Mouse (Mus musculus) lung, postnatal 4 days (tissue): Measurements from ENCODE around the gene Arl8a.

ENCODE experiments used
- DNase-seq, 2 experiments: peaks; one replicate each; pipeline ENCODE4 v3.0.0; 2021

Gene Arl8a

DNA sequence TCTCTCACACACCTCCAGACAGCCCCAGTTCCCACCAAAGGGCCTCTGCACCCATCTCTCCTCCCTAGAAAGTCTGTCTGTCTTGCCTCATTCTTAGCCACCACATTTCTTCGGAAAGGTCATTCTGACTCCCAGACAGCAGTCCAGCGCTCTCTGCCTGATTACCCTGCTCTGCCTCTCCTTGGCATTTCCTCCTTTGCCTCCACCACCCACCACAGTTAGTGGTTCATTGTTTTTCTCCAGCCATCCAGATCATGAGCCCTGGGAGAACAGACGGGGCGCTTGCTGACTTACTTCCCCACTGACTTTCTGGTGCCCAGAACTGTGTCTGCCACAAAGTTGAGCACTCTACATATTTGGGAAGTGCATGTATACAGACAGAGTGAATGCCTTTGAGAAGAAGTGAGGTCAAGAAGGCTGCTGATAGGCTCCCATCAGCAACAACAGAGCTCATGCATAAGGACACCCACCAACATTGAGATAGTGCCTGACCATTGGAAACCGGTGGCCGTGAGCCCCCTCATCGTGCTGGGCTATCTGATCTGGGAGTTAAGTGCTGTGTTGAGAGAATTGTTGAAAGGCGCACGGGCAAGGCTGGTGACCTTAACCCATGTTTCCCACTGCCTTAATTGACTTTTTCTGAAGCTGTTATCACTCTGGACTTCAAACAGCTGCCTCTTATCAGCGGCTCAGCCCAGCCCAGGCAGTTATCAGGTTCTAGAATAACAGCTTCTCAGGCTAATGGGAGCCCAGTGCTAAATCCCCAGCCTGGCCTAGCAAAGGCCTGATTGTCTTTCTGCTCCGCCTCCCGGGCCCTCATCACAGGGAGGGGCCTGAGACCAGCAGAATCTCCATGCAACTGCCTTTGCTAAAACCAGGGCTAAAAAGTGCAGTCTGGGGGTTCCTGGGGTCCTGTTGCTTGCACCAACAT lies 57.8 kb downstream of the Arl8a start:
- DNase-seq: peak in 1 of 2 experiments; percentile 33

DNA sequence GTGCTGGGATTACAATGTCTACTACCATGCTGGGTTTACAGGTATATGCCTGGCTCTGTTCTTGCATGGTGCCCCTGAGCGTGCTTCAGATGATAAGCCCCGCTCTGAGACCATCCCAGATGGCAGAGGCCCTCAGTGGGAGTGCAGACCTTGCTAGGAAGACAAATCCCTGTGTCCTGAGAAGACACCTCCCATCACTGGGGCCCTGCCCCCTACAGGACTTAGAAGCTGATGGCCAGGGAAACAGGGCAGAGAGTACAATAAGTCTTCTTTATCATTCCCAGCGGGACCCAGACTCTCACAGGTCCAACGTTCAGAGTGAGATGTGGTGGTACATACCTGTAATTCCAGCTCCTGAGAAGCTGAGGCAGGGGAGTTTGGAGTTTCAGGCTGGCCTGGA lies 58.6 kb downstream of the Arl8a start:
- DNase-seq: no peak
